Mouse (Mus musculus) testis, adult 2 months (tissue): ENCODE measurements around the gene Cd3d.

Experiments used
- CTCF ChIP-seq: fragments of 200-500 bp; IDR thresholded peaks from 2 replicates; pipeline ENCODE4 v1.5.1; 2012; ENCODE audit warnings: low read depth, mild to moderate bottlenecking, inconsistent platforms, low read length, moderate library complexity; ENCODE audit not compliant: control insufficient read depth, insufficient read depth, insufficient replicate concordance
- POLR2A ChIP-seq: fragments of 200-500 bp; IDR thresholded peaks from 2 replicates; pipeline ENCODE4 v1.6.1; 2012; ENCODE audit warnings: low read depth, mild to moderate bottlenecking, inconsistent platforms, low read length, moderate library complexity; ENCODE audit not compliant: control insufficient read depth

DNA sequence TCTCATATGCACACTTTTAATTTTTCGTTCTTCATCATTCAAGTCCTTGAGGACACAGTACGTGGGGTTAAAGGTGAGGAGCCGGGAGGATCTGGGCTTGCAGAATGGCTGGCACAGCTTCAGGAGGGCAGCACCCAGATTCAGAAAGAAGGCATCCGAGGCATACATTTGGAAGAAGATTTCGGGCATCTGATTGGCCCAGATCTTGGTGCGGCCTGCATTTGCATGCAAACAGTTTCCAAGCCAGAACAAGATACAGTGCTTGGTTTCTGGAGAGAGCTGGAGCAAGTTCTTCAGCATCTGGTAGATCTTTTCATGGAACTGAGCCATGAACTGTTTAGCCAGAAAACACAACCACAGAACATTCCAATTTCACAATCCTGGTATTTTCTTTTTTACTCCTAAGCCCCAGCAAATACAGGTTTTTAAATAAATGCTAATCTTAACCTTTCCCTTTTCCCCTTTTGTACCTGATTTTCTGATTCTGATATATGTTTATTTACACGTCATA is 35.3 kb upstream of the Cd3d start:
- no peak for TF ChIP-seq POLR2A
- TF ChIP-seq CTCF = no peak
